Mouse (Mus musculus) CD4-positive, CD25-positive, alpha-beta regulatory T cell (primary cell): ENCODE measurements around the gene Il11. TPM values are rescaled to one million over a fixed set of nuclear protein-coding genes. Genes with fewer than 3 reads are reported as not detected.

Experiments used
- polyA plus RNA-seq: library from polyadenylated mRNA; unstranded; fragments of 100-300 nt; shearing (Covaris generic); gene quantifications from one replicate; pipeline ENCODE4 v1.2.1, GENCODE M21; 2017

Il11 gene
- not detected for polyA plus RNA-seq

GRCm38 (mm10) chr7:4782759-4783158 lies at the start of gene Il11, which contains the start of gene Tmem190:
Il11 (minus strand) TSS chr7:4782859.
Tmem190 (plus strand) TSS chr7:4782937.

GRCm38 (mm10) chr7:4812303-4813104 lies 29.8 kb upstream of the Il11 start, which contains the start of gene Ube2s:
Ube2s (minus strand) TSS chr7:4812590.

GRCm38 (mm10) chr7:4792278-4793212 lies 9.9 kb upstream of the Il11 start, which contains the start of gene Rpl28:
Rpl28 (plus strand) TSS chr7:4792874.

GRCm38 (mm10) chr7:4789436-4789935 lies 6.8 kb upstream of the Il11 start, which contains the start of gene Tmem238:
Tmem238 (minus strand) TSS chr7:4789656.

GRCm38 (mm10) chr7:4771202-4771601 lies 11.5 kb downstream of the Il11 start, which contains the start of gene Fam71e2:
Fam71e2 (minus strand) TSS chr7:4771302.

GRCm38 (mm10) chr7:4752821-4753570 lies 29.7 kb downstream of the Il11 start, which contains the start of gene Cox6b2:
Cox6b2 (minus strand) TSS chr7:4753094.

GRCm38 (mm10) chr7:4739544-4740275 lies 42.9 kb downstream of the Il11 start, which contains the start of gene Kmt5c:
Kmt5c (plus strand) TSS chr7:4740115.

GRCm38 (mm10) chr7:4725169-4725568 lies 57.5 kb downstream of the Il11 start, which contains the start of gene Tmem150b:
Tmem150b (minus strand) TSS chr7:4725249.

Other genes with a start within 250 kb of the Il11 start
- gene Syt5, start 235.3 kb downstream of the Il11 start, polyA plus RNA-seq = 0.16 TPM
- not detected for gene Ptprh, start 178.8 kb downstream of the Il11 start, polyA plus RNA-seq
- gene Tmem86b, start 151.4 kb downstream of the Il11 start, polyA plus RNA-seq = 11.1 TPM
- 300 TPM for gene Ppp6r1, start 123.8 kb downstream of the Il11 start, polyA plus RNA-seq
- 77.3 TPM for gene Hspbp1, start 97.8 kb downstream of the Il11 start, polyA plus RNA-seq
- not detected for gene Brsk1, start 92.3 kb downstream of the Il11 start, polyA plus RNA-seq
- gene Tmem150b, start 57.6 kb downstream of the Il11 start, polyA plus RNA-seq = 0.11 TPM
- gene Kmt5c, start 42.7 kb downstream of the Il11 start, polyA plus RNA-seq = 33.5 TPM
- gene Cox6b2, start 29.8 kb downstream of the Il11 start, polyA plus RNA-seq = 3.4 TPM
- not detected for gene Fam71e2, start 11.6 kb downstream of the Il11 start, polyA plus RNA-seq
- not detected for gene Tmem190, start 78 bp upstream of the Il11 start, polyA plus RNA-seq
- 13.4 TPM for gene Tmem238, start 6.8 kb upstream of the Il11 start, polyA plus RNA-seq
- 323 TPM for gene Rpl28, start 10.0 kb upstream of the Il11 start, polyA plus RNA-seq
- 106 TPM for gene Ube2s, start 29.7 kb upstream of the Il11 start, polyA plus RNA-seq
- not detected for gene Shisa7, start 61.8 kb upstream of the Il11 start, polyA plus RNA-seq
- 33.3 TPM for gene Isoc2b, start 87.4 kb upstream of the Il11 start, polyA plus RNA-seq
- gene Isoc2a, start 94.3 kb upstream of the Il11 start, polyA plus RNA-seq = 1.1 TPM
- not detected for gene Gm36210, start 123.7 kb upstream of the Il11 start, polyA plus RNA-seq
- gene Zfp628, start 132.4 kb upstream of the Il11 start, polyA plus RNA-seq = 2.6 TPM
- 0.79 TPM for gene Nat14, start 139.2 kb upstream of the Il11 start, polyA plus RNA-seq
- 0.17 TPM for gene Ssc5d, start 142.9 kb upstream of the Il11 start, polyA plus RNA-seq
- 0.25 TPM for gene Sbk2, start 181.5 kb upstream of the Il11 start, polyA plus RNA-seq
- not detected for gene Sbk3, start 188.3 kb upstream of the Il11 start, polyA plus RNA-seq
- 25.9 TPM for gene Zfp579, start 213.3 kb upstream of the Il11 start, polyA plus RNA-seq
- gene Zfp524, start 231.6 kb upstream of the Il11 start, polyA plus RNA-seq = 26.5 TPM
- 46.1 TPM for gene Fiz1, start 231.8 kb upstream of the Il11 start, polyA plus RNA-seq
- 11.4 TPM for gene Gm44973, start 232.6 kb upstream of the Il11 start, polyA plus RNA-seq
- gene Zfp865, start 237.5 kb upstream of the Il11 start, polyA plus RNA-seq = 11.8 TPM
- not detected for gene Ccdc106, start 237.7 kb upstream of the Il11 start, polyA plus RNA-seq